In genomic region chr19:46501401-46502068, GRCm38 (mm10) we compare ENCODE assay signal across 8 mouse cellular contexts. TPM values are rescaled to one million over a fixed set of nuclear protein-coding genes. Genes with fewer than 3 reads are reported as not detected.
A peak's percentile ranks its signal among the peaks of the same experiment; 100 is the strongest.
DNase-seq lines count a peak whose midpoint lies in the region; ATAC-seq lines count a peak whose summit lies in the region.

TSS of gene Trim8 (plus strand) at chr19:46501702.

- ATAC-seq in hindbrain, embryonic 12.5 days (ENCODE audit: low FRiP score) = peak; percentile 46

- H3K27me3 ChIP-seq in hindbrain, embryonic 12.5 days = no peaks in the 10 kb centered on the region

- H3K9ac ChIP-seq in hindbrain, embryonic 12.5 days = peak within 1 kb of the TSS; percentile 99

- H3K4me3 ChIP-seq in hindbrain, embryonic 12.5 days = peak within 1 kb of the TSS; percentile 94

- no peaks in the 10 kb centered on the region for H3K9me3 ChIP-seq in hindbrain, embryonic 12.5 days (replicated peaks)

- peaks cover 27% of the 10 kb centered on the region for H3K4me1 ChIP-seq in hindbrain, embryonic 12.5 days

- DNase-seq in NIH3T3 (ENCODE audit: low read depth) = peak; percentile 90
- DNase-seq in cerebellum, adult 9-10 months = peak; percentile 84
- DNase-seq in frontal cortex, postnatal 25 days (ENCODE audit: low spot score in 2 of 2) = peak; percentile 60 to 66
- peak; percentile 60 to 73 for DNase-seq in layer of hippocampus, postnatal 25 days (ENCODE audit: extremely low spot score in 1 of 2, low spot score in 1 of 2)
- DNase-seq in lung, postnatal 14 days = peak; percentile 83
- DNase-seq in retina, adult 2 months (ENCODE audit: low read depth, low spot score) = peak; percentile 55
- peak; percentile 71 for DNase-seq in thymus, postnatal 25 days

- H3K4me2 ChIP-seq in hindbrain, embryonic 12.5 days (replicated peaks) = peak within 1 kb of the TSS; percentile 86

- H3K36me3 ChIP-seq in hindbrain, embryonic 12.5 days = peaks cover 6% of the 10 kb centered on the region; the same call in 1 of the 2 replicates

- H3K27ac ChIP-seq in hindbrain, embryonic 12.5 days = peak within 1 kb of the TSS; percentile 99

- WGBS in hindbrain, embryonic 12.5 days = under 1% methylated on average over 36 of the region's 64 CpGs

RNA-seq across cellular contexts. Expression of gene Trim8, which starts in this region (rescaled TPM):
- 41.8 and 44.7 TPM in 2 replicates for polyA plus RNA-seq in hindbrain, embryonic 12.5 days (2016; fragmentation: Nextera tagmentation; extraction: Ambion mirVana)
- 100 to 1,000 TPM; 105 to 109 TPM for total RNA-seq in layer of hippocampus, postnatal 25 days (2021)

Comparison
In these comparisons a context has a peak if more than half of its experiments do, and no peak if none do; other contexts are left out.
1. Peak in every context shown above with its lines: DNase-seq, ATAC-seq, H3K4me3 ChIP-seq and H3K27ac ChIP-seq.